Mouse (Mus musculus) testis, postnatal 10 days (tissue): ENCODE measurements around the gene Cfap299.
"Not testable (repeated sequence)": the region's sequence is repeated elsewhere in the genome, so short reads cannot be mapped to it uniquely, and the experiment has no call there.

Experiments
- DNase-seq: peaks from one replicate; pipeline ENCODE4 v3.0.0; 2021; ENCODE audit warnings: low spot score

Gene Cfap299

DNA sequence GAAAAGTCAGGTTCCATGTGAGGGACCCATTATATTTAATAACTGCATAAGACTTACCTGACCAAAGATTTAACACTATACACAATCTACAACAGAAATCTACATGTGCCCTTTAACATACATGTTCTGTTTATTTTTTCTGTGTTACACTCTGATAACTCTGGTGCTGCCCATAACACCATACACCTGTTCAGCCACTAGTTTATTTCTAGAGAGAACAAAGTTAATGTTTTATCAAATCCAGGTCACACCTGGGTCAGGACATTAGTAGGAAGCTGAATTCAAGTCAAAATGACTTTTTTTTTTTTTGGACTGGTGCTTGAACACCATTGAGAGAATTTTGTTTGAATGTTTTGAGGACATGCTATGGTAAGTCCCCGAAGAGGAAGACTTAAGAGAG, 194.7 kb downstream of the Cfap299 start:
- no peak for DNase-seq

DNA sequence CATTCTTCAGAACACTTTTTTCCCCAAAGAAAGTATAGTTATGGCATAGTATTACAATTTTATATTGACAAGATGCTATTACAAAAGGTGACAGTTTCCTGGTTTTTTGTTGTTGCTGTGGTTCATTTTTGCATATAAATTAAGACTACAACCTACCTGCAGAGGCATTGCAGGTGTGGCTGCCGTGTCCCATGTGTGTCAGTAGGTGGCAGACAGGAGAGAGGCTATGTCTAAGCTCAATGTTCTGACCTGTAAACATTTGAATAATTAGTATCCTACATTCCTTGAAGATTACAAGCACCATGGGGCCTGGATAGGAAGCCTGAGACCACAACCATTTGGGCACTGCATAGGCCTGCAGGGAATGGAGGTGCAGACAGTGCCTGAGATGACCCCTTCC, 212.2 kb downstream of the Cfap299 start:
- DNase-seq, result no peak

DNA sequence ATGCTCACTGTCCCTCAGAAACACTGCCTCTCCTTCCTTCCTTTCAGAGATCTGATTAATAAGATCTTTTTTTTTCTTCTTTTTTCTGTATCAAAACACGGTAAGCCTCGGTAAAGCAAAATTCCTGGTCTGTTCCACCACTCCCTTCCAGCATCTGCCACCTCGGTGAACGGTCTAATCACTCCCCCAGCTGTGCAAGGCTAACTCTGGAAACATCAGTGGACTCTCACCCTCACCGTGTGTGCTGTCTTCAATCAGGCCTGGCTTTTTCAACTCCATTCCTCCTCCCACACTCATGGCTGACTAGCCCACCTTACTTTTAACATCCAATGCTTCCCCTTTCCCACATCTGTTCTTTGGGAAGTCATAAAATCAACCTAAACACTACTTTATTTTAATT, 221.2 kb downstream of the Cfap299 start:
- no peak for DNase-seq

DNA sequence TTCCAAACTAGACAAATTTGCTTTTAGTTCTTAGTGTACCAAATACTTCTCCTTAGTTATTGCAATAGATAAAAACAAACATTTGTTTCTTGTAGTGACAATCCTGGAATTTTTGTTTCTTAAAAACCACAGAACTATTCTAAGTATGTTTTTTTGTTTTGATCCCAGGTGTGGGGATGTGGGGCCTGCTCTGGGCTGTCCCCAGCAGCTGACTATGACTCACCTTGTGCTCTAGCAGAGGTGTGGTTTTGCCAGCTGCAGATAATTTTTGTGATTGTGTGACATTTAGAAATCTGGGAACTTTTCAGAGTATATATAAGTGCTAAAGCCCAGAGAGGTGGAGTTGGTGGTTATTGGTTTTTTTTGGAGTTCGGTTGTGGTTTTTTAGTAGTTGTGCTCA, 221.8 kb downstream of the Cfap299 start:
- no peak for DNase-seq

GRCm38 (mm10) chr5:98552395-98552794, 223.3 kb downstream of the Cfap299 start, which contains the start of gene Gm11111:
Gm11111 (plus strand) TSS chr5:98552695.
- DNase-seq, result no peak

DNA sequence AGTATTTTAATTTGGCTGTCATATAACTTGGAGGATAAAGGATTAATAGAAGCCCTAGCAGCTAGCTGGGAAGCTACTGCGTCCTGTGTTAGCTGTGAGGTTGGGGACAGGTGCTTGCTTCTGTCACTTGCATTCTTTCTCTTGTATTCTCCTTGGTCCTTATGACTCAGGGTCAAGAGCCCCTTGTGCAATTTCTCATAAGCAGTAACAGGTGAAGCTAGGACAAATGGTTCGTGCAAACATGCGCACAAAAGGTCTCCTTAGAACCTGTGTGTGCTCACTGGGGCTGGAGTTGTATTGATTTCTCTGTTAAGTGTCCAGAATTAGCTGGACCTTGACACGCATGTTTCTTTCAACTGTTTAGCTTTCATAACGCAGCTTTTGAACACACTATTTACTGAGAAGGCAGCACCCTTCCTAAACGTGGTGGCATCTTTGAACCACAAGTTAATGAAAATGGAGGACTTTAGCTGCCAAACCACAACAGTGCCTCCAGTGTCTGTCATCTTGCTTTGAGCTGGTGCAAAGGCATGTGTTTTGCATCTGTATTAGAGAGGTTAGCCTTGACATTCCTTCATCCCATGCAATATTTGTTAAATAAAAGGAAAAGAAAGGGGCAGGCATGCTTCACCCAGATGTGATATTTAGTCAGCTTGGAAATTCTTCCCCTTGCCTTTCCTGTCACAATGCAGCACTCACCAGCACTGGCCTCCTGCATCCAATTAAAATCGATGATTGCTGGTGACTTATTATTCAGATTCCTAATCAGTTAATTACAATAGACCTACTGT, 223.9 kb downstream of the Cfap299 start:
- no peak for DNase-seq

GRCm38 (mm10) chr5:98561301-98561700, 232.2 kb downstream of the Cfap299 start:
- no peak for DNase-seq

DNA sequence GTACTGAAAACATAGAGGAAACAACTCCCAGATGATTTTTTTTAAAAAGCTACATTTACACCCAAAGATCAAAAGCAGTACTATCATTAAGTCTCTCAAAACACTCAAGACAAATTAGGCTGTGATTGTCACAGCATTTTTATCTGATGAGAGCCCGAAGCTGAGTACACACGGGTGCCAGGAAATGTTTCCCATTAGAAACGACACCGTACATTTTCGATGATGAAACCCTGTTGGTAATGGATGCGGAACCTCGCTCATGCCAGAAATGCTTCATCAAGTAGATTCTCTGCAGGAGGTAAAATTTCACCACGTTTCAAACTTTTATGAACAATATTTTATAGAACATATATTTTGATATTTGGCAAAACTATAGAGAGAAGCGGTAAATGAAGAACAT, 233.7 kb downstream of the Cfap299 start:
- DNase-seq, result no peak

DNA sequence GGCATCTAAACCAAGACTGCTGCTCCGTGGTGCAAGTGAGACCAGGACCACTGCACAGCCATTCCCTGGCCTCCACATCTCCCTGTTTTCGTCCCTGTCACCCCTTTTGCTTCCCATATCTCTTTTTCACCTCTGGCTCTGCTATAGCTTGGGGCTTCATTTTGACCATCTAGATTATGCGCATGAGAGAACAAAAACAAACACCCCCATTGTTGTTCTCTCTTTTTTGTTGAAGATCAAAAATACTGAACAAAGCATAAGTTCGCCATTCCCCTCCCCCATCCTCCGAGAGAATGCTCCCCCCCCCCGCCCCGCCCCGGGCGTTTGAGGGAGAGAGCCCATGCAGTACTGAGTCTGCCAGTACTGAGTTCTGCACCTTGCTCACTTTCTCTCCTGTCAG, 234.7 kb downstream of the Cfap299 start:
- DNase-seq, result no peak

DNA sequence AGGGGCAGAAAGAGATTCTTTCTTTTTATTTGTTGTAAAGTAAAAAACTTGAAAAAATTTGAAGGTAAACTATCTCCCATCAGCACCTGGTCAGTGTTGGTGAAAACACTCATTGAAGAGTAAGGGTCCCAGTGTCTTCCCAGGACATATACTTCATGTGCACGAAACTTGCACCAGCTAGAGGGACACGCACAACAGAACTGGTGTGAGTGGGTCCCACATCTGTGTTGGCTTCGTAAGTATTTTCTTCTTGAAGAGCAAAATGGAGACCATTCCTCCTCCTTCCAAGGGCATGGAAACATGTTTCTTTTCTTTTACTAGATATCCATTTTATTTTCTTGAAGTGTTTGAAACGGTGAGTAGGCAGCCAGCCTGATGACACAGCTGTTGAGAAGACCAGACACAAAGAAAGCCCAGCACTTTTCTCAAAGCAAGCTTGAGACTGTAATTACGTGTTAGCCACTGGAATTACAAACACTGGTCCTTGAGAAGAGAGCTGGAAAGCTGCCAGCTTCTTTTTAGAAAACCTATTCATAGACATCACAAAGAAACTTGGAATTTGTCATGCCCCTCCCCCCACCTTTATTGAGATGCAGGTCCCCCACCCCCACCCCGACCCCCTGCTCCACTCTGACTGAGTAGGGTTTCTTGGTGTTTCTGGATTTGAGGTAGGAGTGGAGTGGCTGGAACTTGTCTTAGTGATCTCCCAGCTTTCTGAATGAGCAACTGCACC, 237.5 kb downstream of the Cfap299 start:
- no peak for DNase-seq

DNA sequence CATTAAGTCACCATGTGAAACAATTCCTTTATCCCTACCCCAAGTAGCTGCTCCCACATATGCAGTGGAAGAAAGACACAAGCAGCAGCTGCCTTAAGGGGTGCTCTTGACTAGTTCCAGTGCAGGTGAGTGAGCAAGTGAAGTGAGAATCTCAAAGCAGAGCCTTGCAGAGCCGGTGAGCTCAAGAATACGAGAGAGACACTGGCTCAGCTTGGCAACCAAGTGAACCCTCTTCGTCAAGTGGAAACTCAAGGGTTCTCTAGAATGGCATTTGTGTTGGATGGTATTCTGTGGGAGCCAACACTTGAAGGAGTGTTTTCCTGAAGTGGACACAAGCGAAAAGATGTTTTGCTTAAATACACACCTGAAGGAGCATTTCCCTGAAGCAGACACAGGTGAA, 239.4 kb downstream of the Cfap299 start:
- DNase-seq, result no peak

DNA sequence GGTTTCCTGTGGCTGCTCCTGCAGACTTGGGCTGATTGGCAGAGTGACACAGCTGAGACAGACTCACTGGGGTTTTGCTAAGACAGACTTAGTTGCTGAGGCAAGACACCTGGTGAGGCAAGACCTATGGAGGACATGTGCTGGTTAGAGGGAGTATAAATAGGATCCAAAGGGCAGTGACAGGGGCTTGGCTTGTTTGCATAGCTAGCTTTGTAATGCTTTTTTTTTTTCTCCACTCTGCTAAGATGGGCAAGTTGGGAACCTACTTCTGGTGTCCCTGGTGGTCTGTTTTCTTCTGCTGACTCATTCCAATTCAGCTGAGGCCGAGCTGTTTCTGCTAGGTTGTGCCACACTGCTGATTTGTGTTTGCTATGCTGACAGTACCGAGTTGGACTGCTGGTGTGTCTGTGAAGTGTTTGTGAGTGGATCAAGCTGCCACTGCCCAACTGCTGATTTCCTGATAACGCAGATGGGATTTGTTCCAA, 240.0 kb downstream of the Cfap299 start:
- DNase-seq, result no peak

DNA sequence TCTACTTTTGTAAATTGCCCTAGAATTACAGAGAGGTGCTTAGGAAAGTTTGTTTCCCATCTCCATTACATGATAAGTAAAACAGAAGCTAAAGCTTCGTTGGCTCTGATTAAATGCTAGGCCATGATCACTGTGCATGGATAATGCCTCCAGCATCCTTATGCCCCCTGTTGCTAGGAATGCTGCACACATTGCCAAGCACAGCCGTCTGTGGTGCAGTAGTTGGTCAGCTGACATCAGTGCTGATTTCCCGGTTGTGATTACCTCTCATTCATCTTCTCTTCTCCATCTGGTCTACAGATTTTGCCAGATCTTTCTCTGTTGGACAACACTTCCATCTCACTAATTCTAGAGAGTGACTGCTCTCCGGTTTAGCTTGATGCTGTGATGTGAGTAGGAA, 243.3 kb downstream of the Cfap299 start:
- no peak for DNase-seq

DNA sequence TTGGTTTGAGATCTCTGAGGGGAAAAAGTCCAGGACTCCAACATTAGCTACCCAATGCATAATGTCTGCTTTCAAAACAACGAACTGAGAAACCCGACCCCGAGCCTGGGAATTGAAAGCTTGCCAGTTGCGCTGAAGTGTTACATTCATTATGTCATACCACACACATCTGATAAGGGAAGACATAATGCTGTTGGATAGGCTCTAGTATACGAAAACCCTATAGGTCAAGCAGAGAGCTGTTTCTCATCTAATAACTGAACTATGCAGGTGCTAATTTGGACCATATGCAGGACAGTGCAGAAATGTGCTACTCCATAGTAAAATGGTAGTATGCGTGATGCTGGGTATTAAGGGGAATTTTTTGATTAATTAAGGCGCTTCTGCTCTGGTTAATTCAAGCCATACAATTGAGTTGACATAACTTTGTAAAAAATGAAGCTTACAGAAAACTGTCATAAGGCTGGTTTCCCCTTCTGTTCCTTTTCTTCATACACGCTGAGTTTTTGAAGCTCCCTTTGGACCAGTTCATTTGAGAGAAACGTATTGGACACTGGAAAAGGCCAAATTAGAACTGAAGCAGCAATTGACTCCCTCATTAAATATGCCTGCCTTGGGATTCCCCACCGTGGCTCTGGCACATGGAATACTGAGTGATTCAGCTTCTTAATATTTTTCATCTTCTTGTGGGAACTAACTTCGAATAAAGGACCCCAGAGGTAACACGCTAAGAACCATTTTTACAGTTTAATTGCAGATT, 245.8 kb downstream of the Cfap299 start:
- DNase-seq, result no peak

GRCm38 (mm10) chr5:98575471-98575834, 246.3 kb downstream of the Cfap299 start:
- DNase-seq, result no peak

GRCm38 (mm10) chr5:98576538-98576937, 247.4 kb downstream of the Cfap299 start:
- not testable (repeated sequence) for DNase-seq

DNA sequence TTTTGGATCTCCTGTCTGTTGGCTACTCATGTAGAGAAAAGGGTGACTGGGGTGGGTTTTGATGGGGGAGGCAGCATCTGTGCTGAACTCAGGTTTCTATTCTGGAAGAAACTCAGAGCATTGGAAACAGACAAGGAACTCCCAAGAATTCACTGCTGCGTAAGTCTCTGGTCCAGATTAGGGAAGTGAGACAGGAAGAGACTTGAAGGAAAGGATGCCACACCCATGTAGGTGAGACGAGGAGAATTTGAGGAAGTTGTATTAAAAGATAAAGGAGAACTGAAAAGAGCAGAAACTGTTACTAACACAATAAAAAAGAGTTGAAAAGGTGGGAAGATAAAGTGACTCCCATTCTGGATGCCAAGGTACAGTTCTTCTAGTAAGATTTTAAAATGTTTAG, 249.3 kb downstream of the Cfap299 start:
- DNase-seq, result no peak

DNA sequence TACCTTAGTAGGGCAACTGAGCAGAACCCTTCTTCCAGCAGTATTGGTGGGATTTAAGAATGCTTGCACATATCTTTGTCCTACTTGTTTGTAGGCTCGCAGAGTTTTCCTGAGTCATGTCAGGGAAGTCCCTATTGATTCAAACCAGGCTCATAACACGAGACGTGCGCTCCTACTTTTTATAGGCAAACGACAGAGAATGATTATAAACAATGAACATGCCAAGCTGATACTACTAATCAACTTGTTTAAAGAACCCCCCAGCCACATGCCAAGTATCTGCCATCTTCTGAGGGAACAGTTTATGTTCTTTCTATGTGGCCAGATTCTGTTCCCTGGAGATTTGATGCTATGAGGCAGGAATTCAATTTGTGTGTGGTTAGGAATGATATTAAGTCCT, 251.7 kb downstream of the Cfap299 start:
- no peak for DNase-seq

DNA sequence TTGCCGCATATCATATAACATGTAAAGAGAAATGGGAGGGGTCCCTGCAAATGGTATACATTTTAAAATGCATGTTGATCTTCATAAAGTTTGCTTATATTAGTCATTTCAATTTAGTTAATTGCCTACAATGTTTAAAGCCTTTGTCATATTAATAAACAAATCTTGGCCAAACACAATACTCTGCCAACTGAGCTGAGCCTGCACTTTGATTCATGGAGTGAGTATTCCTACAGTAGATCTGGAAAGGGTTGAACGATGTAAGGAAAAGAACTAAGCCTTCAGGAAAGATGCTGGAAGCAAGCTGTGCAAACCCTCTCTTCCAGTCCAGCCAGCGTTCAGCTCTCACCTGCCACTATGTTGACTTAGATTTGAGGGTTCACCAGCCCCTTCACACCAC, 252.9 kb downstream of the Cfap299 start:
- no peak for DNase-seq

GRCm38 (mm10) chr5:98585915-98586314, 256.8 kb downstream of the Cfap299 start:
- no peak for DNase-seq

DNA sequence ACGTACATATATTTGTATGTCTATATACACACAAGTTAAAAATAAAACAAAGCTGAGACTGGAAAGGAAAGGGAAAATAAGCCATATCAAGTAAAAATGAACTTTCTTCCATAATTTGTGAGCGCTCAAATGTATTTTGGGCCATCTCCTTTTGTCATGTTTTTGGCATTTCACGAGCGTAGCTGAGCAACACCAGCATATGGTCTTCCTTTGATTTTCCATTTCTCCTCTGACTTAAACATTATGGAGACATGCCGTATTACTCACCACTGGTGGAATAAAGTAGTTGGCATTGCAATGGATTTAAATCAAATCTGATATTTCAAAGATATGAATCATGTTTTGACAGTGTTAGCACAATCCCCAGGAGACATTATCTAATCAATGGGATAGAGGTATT, 284.4 kb downstream of the Cfap299 start:
- no peak for DNase-seq

- no peak for DNase-seq
Observed at GRCm38 (mm10) chr5:98616902-98617301, 287.8 kb downstream of the Cfap299 start.

GRCm38 (mm10) chr5:98617416-98617815, 288.3 kb downstream of the Cfap299 start:
- no peak for DNase-seq
